Mouse (Mus musculus) liver, embryonic 14.5 days (tissue): Measurements from ENCODE around the gene Slc25a23.

ENCODE experiments used
- CTCF ChIP-seq: IDR thresholded peaks from 2 replicates; pipeline ENCODE4 v1.5.1; 2016; ENCODE audit warnings: antibody characterized with exemption, low read depth, control low read depth
- EP300 ChIP-seq: IDR thresholded peaks from 2 replicates; pipeline ENCODE4 v1.6.1; 2016; ENCODE audit warnings: antibody characterized with exemption, low read depth

DNA sequence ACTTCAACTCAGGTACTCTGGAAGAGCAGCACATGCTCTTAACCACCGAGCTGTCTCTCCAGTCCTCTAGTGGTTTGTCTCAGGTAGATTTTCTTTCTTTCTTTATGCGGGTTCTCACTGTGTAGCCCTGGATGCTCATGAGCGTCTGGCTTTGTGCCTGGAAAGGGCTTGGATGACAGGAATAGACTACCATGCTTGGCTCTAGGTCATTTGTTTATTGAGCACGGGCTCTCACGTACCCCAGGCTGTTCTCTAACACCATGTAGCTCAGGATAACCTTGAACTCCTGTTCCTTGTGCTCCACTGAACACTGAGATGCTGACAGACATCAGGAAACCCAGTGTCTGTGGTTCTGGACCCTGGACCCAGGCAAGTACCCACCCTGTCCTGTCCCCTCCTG is 22.8 kb upstream of the Slc25a23 start:
- no peak for TF ChIP-seq CTCF
- no peak for TF ChIP-seq EP300
